Mouse (Mus musculus) liver, adult 2 months (tissue): ENCODE data around the gene Arhgap44.

Source experiments
- CTCF ChIP-seq: fragments of 200-500 bp; IDR thresholded peaks from 2 replicates; pipeline ENCODE4 v1.5.1; 2011; ENCODE audit warnings: low read depth, low read length, control low read depth
- POLR2A ChIP-seq: fragments of 200-500 bp; IDR thresholded peaks from 2 replicates; pipeline ENCODE4 v1.6.1; 2011; ENCODE audit warnings: low read length, control low read depth; ENCODE audit not compliant: insufficient read depth; ENCODE audit errors: extremely low read depth

- TF ChIP-seq CTCF = no peak
- no peak for TF ChIP-seq POLR2A
Observed at GRCm38 (mm10) chr11:65050819-65051218, 111.9 kb downstream of the Arhgap44 start.
